Mouse (Mus musculus) retina, adult 2 months (tissue): Measurements from ENCODE around the gene Basp1.
A peak's percentile ranks its signal among the peaks of the same experiment; 100 is the strongest.

Source experiments
- DNase-seq: peaks from one replicate; pipeline ENCODE4 v3.0.0-alpha.2; 2012; ENCODE audit warnings: low read depth, low spot score

Basp1 gene

DNA sequence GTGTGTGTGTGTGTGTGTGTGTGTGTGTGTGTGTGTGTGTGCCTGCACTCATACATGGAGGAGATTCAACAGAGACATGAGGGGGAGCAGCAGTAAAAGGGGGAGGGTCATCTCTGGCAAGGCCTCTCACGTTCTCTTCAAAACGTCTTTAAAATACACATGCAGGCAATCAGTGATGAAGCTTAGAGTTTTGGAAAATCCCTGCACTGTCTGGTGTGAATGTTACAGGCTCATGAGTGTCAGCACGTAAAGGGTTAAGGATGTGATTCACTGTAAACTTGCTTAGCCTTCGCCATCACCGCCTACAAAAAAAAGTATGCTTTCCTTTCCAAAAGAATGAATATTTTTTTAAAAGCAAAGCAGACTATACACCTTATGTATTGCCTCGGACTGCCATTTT, 2.8 kb upstream of the Basp1 start:
- DNase-seq, result no peak

DNA sequence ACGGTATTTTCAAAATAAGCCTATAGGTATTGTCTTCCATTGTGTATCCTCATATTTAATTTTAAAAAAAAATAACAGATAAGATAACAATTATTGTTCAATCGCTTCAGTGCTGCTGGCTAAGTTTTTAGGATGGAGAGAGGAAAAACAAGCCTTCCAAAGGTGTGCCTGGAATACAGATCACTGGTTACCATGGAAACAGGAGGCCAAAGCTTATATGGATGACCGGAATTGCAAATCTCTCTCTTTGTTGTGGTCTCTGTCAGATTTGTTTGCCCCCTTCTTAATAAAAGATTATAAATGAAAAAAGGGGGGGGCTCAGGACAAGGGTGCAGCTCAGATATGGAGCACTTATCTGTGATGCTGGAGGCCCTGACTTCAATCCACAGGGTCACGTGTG, 2.4 kb upstream of the Basp1 start:
- no peak for DNase-seq

DNA sequence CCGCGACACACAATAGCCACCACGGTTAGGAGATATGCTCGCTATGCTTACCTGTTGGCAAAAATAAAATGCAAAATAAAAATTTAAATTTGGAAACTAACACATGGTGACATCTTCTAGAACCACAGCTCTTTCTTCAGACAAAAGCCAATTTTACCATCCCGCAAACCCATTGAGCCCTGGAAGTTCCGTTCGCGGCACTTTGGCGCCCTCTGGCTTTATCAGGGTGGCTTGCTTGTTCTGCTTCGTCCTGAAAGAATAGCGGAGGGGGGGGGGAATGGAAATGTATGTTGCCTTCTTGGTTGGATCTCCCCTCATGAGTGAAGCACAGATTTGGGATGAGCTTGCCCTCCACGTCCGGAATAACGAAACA, 1.2 kb upstream of the Basp1 start:
- peak; percentile 67 for DNase-seq

DNA sequence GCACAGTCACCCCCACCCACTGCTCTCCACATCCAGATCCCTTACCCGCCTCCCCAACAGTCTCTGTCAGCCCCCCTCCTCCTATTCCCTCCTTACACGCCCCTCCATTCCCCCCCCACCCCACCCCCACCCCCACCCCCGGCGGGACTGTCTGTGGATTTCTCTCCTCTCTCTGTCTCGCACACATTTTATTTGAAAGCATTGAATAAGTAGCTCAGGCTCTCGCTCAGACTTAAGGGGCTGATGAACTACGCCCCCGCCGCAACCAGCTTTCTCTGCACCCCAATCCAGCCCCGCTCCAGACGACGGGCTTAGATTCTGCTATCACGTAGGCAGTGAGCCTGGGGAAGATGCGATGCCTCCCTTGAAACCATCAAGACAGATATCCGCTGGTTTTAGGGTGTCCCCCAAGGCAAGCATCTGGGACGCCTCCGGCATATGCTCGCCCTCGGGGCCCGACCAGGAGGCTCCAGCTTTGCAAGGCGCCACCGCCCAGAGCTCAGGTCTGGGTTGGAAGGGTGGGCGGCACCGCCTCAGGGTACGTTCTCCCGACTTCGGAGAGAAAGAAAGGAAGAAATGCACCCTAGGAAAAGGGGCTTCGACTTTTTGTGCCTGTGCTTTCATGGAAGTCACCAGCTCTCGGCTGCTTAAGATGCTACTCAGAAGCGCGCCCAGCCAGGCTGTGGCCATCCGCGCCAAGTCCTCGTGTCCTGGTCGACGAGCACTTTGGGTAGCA, 615 bp upstream of the Basp1 start:
- no peak for DNase-seq

DNA sequence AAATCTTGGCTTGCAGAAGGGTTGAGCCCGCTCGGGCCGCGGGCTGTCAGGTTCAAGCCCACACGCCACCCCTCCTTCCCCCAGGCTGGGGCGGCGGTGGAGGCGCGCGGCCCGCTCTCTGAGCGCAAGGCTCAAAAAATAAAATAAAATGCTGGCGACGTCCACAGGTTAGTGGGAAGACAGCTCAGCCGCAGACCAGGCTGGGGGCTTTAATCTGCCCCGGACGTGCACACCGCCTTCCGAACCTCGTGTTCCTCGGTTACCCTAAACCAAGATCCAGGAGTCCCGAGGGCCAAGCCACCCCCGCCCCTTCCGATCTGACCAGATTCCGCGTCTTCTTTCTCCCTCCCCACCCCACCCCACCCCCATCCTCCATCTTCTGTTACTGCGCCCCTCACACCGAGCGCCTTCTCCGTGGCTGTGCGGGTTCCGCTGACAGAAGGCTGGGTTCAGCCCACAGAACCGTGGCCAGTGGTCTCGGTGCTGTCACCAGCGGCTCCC, 753 bp downstream of the Basp1 start:
- DNase-seq, result no peak

DNA sequence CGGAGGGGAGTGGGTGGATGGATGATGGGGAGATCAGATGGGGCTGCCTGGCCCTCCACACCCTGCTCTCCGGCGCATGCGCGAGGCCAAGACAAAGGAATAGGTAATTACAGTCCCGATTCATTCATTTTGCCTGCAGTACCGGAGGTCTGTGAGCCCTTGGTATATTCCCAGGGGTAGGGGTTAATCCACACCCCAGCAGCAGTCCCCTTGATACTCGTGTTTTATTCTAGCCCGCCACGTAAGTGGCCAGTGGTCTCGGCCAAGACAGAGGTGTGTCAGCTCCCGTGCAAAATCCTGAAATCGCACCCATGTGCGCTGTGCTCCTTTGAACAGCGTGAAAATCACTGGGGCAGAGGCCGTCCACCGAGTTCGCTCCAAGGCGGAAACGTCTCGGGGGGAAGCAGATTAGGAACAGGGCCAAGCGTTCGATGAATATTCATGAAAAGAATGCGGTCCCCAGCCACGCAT, 1.4 kb downstream of the Basp1 start:
- DNase-seq, result no peak

DNA sequence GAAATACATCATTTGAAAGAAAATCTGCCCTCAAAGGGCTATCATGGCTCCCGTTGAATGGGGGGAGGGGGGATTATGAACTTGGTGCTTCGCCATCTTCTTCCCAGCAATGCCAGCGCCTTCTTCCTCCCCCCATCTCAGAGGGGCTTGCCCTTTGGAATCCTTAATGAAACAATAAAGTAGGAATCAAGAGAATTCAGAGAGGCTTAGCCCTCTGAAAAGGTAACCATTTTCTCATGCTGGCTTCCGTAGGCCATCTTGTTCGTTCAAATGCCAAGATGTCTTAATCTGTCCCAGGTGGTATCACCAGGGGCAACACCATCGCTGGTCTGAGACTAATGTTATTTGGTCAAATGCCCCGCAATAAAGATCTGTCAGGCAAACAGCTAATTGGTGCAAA, 2.1 kb downstream of the Basp1 start:
- DNase-seq, result no peak

DNA sequence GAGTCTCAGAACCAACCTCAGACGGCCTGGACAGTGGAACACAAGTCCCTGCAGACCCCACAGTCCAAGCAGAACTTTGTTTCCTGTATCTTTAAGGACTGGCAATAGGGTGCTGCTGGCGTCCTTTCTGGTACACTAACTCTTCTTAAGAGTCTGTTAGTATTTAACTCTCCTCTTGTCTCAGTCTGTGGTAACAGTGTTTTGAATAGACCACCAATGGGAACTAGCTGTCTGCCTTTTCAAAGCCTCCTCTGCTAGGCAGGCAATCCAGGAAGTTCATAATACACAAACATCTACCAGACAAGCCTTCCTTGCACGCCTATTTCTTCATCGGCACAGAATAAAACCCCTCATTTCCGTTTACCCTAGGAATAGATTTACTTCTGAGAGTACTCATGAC, 7.6 kb downstream of the Basp1 start:
- DNase-seq, result no peak

DNA sequence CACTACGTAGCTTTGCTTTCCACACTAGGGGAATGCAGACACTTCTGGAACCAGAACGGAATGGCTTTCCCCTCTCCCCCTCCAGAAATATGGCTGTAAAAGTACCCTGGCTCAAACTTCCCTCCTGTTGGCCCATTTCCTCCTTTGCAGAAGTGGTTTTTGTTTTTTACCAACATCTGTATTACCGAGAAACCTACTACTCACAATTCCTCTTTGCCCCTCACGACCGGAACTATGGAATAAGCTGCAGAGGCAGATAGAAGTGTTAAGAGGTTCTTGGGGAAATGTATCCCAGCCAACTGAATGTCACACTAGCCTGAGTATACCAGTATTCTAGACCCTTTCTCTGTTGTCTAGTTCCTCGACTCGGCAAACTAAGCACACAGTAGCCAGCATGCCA, 9.7 kb downstream of the Basp1 start:
- DNase-seq, result no peak

DNA sequence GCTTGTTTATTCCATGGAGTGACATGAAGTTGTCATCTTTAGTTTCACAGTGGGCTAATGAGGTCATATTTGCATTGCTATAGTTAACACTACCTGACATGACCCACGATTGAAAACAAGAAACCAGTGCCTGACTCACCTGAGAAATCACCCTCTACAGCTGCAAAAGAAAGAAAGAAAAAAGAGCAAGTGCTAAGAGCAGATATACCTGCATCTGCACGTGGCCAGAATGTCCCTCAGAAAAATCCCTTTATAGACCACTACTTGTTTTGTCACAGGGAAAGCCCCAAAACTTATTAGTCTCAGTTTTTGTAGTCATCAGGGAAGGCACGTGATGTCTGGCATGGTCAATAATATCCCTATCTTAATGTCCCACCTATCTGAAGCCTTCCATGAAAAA, 11.6 kb downstream of the Basp1 start:
- no peak for DNase-seq

DNA sequence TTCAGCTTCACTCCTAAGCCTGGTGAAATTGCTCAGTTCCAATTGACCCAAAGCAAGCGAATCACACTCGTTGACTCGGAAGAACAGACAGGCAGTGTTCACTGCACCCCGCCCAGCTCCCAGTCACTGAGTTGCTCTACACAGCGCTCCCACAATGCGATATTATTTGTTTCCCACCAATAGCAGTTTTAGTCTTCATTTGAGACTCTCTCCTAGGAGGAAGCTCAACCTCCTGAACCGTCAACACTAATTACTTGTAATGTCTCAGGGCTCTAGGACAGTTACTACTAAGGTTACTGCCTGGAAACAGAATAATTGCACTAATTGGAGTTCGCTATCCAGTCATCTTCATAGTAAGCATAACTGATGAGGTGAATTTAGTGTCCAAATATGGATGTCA, 13.3 kb downstream of the Basp1 start:
- DNase-seq, result no peak

DNA sequence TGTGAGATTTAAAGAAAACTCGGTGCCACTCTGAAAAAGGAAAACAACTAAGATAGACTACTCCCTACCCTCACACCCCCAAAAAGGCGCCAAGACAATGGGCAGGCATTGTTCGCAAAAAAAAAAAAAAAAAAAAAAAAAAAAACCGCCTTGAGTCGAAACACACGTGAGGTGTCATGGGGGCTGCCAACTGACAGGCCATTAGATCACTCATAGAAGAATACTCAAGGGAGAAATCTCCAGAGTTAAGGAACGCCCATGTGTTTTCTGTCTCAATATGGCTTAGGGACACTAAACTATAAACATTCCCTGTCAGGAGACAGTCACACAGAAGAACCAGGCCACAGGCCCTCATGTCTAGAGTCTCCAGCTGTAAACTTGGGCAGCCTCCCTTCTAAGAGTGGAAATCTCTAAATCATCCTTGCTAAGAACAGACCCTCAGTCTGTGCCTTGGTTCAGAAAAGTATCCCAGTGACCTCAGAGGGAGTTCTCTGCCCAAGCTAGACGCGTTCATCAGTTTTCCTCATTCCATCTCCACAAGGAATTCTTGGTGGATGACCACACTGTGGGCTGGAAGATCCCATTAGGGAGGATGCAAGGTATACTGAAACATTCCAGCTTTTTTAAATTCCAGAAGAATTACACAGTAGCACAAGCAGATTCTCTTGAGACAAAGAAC, 17.5 kb downstream of the Basp1 start:
- no peak for DNase-seq

DNA sequence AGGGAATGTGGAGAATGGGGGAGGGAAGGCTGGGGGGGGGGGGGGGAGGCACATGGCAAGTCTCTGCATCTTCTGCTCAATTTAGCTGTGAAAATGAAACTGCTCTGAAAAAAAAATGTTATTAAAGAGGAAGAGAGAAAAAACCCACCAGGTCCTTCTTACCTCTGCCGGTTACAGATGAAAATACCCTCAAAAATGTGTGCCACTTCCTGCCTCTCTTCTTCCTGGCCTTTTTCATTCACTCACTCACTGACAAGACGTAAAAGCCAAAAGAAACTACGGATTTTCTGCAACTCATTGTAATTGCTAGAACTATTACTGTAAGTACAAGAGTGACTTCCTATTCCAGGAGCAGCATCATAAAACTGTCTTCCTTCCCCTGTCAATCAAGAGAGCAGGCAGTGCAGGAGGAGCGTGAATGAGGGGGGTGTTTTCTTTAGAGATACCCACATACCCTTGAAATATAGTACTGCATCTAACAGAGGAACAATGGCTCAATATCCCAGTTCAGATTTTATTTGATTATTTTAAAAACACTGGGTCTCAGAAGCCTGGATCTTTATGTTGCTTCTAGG, 21.0 kb downstream of the Basp1 start:
- DNase-seq, result no peak

DNA sequence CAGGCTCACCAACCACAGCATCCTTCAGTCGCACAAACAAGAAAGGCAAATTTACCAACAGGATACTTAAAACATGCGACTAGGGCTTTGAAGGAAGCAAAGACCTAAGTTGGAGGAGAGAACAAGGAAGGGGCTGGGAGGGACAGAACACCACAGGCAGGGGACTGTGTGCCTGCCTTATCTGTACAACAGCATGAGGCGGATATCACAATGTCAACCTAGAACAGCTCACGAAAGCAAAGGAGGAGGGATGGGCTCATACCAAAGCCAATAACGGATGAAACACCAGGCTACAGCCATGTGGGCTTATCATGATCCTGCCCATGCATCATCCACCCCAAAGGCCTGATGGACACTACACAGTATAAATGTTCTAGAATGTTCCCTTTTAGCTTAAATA, 22.4 kb downstream of the Basp1 start:
- no peak for DNase-seq

DNA sequence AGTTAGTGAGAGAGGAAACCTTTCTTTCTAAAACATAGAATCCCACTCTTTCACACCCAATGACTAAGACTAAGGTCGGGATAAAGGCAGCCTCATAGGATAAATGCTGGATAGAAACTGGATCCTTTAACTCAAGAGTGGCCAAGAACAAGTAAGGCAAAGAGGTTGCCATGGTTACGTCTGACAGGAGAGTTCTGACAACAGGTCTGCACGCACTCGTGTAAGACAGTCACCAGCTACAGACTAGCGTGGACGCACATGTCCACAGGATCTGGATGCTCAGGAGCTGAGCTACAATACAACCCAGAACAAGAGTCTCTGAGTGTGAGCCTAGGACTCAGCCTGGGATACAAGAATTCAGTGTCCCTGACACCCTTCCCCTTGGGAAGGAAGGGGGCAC, 26.0 kb downstream of the Basp1 start:
- no peak for DNase-seq

DNA sequence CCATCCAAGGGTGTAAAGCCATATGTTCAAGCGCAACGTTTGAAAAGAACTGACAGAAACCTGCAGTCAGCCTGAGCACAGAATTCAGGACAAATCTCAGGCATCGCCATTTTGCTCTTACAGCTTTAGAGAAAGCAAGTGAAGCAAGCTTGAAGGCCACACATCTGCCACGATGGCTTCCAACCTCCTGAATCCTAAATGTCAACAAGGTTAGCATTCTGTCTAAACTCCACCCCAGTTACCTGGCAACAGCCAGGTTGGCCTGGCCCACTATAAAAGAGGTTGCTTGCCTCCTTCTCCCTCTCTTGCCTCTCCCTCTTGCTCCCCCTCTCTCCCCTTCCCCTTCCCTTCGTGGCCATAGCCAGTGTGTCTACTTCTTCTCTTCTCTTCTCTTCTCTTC, 33.5 kb downstream of the Basp1 start:
- DNase-seq, result no peak

DNA sequence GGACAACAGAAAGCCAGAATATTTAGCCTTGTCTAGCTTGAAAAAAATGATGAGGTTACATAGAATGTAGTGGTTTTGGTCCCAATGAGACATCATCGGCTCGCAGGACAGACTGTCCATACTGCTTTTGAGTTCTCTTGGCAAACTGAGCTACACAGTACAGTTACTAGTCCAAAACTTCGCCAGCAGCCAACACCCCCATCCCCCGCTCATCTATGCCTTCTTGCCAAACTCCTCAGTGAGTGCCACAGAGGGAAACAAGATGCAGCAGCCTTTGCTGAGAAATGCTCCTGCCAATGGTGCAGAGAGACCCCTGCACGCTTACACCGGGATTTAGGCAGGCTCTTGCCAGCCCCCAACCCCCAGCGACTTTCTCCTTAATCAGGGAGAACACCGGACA, 34.9 kb downstream of the Basp1 start:
- no peak for DNase-seq

DNA sequence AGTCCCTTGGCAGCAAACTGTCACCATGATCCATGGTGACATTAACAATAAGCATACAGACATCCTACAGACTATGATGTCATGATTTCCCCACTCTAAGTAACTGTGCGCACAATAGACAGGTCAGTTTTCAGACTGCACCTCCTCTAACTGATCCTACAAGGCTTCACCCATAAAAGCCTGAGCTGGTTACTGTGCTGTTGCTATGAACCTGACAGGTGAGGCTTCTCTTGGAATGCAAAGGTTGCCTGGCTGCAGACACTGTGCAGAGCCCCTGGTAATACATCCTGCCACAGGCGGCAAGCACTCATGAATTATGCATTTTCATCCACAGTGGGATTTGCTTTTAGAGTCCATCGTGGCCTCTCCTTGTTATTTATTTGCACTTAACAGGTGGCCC, 36.6 kb downstream of the Basp1 start:
- no peak for DNase-seq

DNA sequence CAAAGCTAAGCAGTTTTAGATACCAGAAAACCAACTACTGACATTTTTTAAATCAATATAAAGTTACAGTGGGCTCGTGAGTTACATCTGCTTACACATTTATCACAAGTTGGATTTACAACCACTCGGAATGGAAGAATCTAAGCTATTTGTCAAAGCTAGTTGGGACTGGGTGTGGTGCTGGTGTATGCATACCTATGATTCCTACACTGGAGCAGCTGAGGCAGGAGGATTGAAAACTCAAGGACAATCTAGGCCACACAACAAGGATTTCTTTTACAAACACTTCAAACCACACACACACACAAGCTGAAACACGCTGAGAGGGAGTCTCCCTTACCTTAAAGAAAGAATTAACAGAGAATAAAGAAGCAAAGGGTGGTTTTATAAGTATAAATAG, 40.1 kb downstream of the Basp1 start:
- DNase-seq, result no peak

DNA sequence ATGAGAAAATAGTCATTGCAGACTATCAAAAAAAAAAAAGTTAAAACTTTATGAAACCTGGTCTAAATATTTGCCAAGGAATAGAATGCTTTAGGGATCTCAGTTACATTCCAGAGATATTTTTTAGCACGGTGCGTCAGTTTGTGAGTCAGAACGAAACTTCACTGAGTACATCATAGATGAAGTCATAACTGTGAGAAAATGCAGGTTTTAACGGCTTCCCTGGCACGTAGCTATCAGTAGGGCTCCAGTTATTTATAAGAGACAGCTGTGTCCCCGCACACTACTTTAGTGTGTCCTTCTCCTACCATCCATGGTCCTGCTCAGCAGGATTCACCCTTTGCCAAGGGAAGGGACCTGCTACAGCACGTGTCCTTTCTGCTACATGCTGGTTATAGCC, 44.0 kb downstream of the Basp1 start:
- DNase-seq, result no peak

DNA sequence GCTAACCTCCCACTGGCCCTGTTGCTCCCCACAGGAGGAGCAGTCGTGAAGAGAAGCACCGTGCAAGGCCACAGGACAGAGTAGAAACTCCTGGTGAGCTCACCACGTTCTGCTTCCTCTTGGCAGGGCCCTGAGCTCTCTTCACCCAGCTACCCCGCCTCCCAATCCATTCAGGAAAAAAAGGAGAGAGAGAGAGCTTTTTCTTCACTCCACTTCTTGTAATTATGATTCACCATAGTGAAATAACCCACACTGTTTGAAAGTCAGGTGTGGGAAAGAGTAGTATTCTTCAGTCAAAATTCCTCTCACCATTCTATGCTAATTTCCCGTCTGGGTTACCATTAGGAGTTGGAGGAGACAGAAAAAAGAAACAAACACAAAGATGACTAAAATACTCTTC, 48.1 kb downstream of the Basp1 start:
- no peak for DNase-seq

DNA sequence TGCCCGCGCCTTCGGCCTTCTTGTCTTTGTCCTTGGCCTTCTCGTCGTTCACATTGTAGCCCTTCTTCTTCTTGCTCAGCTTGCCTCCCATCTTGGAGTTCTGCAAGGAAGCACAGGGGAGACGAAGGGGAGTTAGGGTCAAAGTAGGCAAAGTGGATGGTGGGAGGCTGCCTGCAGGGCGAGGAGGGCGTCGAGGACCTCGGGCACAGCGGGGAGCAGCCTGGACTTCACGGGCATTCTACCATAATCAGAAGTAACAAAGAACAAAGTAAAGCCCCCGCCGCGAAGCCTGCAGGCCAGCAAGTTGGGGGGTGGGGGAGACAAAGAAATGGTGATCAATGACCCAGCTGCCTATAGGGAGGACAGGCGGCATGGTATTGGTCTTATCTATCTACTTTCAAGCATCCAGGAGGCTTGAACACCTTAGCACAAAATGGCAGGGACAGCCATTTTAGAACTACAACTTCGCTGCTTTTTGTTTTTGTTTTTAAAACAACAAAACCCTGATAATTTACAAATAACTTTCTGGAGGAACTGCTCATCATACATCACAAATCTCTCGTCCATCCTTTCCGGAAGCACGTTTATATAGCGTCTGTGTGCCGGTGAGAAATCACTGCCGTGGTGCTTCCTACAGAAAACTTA, 48.6 kb downstream of the Basp1 start:
- DNase-seq, result no peak
